Mouse (Mus musculus): Measurements from ENCODE around the gene Cyp2j13.

DNA sequence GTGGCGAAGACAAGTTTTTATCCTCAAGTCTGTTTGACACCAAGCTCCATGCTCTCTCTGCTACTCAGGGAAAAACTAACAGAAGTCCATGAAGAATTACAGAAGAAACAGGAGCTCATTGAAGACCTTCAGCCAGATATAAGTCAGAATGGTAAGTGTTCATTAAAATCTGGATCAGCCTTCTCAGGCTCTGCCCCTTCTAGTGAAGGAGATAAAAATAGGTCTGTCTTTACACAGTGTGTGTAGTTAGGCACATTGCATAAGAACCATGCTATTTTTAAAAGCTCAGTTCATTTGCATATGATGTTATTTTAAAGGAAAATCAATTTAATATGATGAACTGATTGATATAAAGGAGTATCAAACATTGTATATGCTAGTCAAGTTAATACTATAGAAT is 60.5 kb downstream of the Cyp2j13 start:
- TF ChIP-seq EP300 (IDR thresholded peaks at IDR 0.05; ENCODE audit: low read depth) (no peak), CTCF (IDR thresholded peaks at IDR 0.05; ENCODE audit: low read depth) (no peak)
